Mouse (Mus musculus) small intestine, adult 2 months (tissue): ENCODE measurements around the gene Reck.

Source experiments
- CTCF ChIP-seq: fragments of 200-500 bp; IDR thresholded peaks from 2 replicates; pipeline ENCODE4 v1.5.1; 2012; ENCODE audit warnings: low read depth, mild to moderate bottlenecking, control low read depth, inconsistent platforms, low read length, moderate library complexity, mixed read lengths; ENCODE audit not compliant: insufficient replicate concordance, insufficient read length; ENCODE audit errors: extremely low read depth
- POLR2A ChIP-seq: fragments of 200-500 bp; IDR thresholded peaks from 2 replicates; pipeline ENCODE4 v1.6.1; 2012; ENCODE audit warnings: low read depth, mild to moderate bottlenecking, control low read depth, inconsistent platforms, low read length, moderate library complexity

- no peak for TF ChIP-seq POLR2A
- no peak for TF ChIP-seq CTCF
Measured at GRCm38 (mm10) chr4:43964951-43965684, 89.8 kb downstream of the Reck start.
